Mouse (Mus musculus): ENCODE data around the gene Cib2. TPM values are rescaled to one million over a fixed set of nuclear protein-coding genes. Genes with fewer than 3 reads are reported as not detected.
"Not testable (repeated sequence)": the region's sequence is repeated elsewhere in the genome, so short reads cannot be mapped to it uniquely, and the experiment has no call there.

Gene Cib2
- polyA plus RNA-seq (2015; fragmentation: Nextera tagmentation; extraction: Ambion mirVana): 0.99 and 1.3 TPM in 2 replicates

- TF ChIP-seq CTCF (IDR thresholded peaks at IDR 0.05; ENCODE audit: low read depth): peak; percentile 55
- no peak for TF ChIP-seq EP300 (IDR thresholded peaks at IDR 0.05; ENCODE audit: low read depth)
- Histone ChIP-seq H3K4me1 (ENCODE audit: insufficient read depth) (peaks cover 14% of the 10 kb centered on the region), H3K27me3 (ENCODE audit: insufficient read depth, low read length) (0 out of 2 replicates have a peak, but pooled peaks cover 7% of the 10 kb centered on the region), H3K27ac (ENCODE audit: low read depth) (no peak within 1 kb of the TSS), H3K4me2 (ENCODE audit: low read depth, low read length) (peak within 1 kb of the TSS; percentile 94), H3K36me3 (replicated peaks; ENCODE audit: insufficient read depth, low read length) (no peaks in the 10 kb centered on the region), H3K9ac (replicated peaks) (peak within 1 kb of the TSS; percentile 53; the same call in 1 of the 2 replicates), H3K4me3 (ENCODE audit: low read depth, low read length) (peak within 1 kb of the TSS; percentile 63), H3K9me3 (ENCODE audit: low read length) (no peaks in the 10 kb centered on the region)
- DNase-seq (peak; percentile 90), ATAC-seq (peak; percentile 98)
- 2% methylated on average over 49 of the region's 54 CpGs for WGBS (ENCODE audit: insufficient replicate concordance)
These were observed at the start of gene Cib2 for GRCm38 (mm10) chr9:54559771-54560471. Gene Cib2 (minus strand): TSS chr9:54560218.

DNA sequence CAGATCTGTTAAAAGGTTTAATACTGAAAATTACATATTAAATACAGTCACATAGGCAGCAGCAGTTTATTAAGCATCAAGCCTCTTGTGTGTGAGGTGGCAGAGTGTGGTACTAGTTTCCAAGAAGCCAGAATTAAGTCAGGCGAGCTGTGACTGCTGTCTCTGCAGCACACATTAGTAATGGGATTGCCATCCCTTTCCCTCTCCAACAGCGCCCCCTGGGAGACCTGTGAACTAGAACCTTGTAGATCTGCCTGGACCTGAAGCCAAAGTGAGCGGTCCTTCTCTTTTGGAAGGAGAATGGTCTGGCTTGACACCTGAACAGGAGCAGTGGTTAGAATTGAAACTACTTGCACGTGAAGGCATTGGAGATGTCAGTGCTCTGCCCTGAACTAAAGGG, 44.9 kb upstream of the Cib2 start:
- no peak overlapping the region for H3K9ac ChIP-seq (replicated peaks)
- H3K9me3 ChIP-seq (ENCODE audit: low read length): no peaks in the 10 kb centered on the region
- no peak overlapping the region for H3K4me3 ChIP-seq (ENCODE audit: low read depth, low read length)
- no peaks in the 10 kb centered on the region for H3K4me1 ChIP-seq (ENCODE audit: insufficient read depth)
- no peak overlapping the region for H3K4me2 ChIP-seq (ENCODE audit: low read depth, low read length)
- ATAC-seq (0 out of 2 replicates have a peak, but pooled peaks have one; percentile 40), DNase-seq (peak; percentile 80)
- peaks cover 38% of the 10 kb centered on the region for H3K36me3 ChIP-seq (replicated peaks; ENCODE audit: insufficient read depth, low read length)
- WGBS (ENCODE audit: insufficient replicate concordance): 60% methylated on average over 4 of the region's 4 CpGs
- H3K27ac ChIP-seq (ENCODE audit: low read depth): no peak overlapping the region
- H3K27me3 ChIP-seq (ENCODE audit: insufficient read depth, low read length): no peaks in the 10 kb centered on the region
- TF ChIP-seq EP300 (IDR thresholded peaks at IDR 0.05; ENCODE audit: low read depth) (no peak), CTCF (IDR thresholded peaks at IDR 0.05; ENCODE audit: low read depth) (peak; percentile 73)

GRCm38 (mm10) chr9:54604131-54604654, 44.2 kb upstream of the Cib2 start:
- H3K9ac ChIP-seq (replicated peaks): no peak overlapping the region
- H3K36me3 ChIP-seq (replicated peaks; ENCODE audit: insufficient read depth, low read length): peaks cover 45% of the 10 kb centered on the region
- ATAC-seq (no peak), DNase-seq (no peak)
- no peaks in the 10 kb centered on the region for H3K9me3 ChIP-seq (ENCODE audit: low read length)
- WGBS (ENCODE audit: insufficient replicate concordance): 82% methylated on average over 5 of the region's 5 CpGs
- no peaks in the 10 kb centered on the region for H3K27me3 ChIP-seq (ENCODE audit: insufficient read depth, low read length)
- no peak overlapping the region for H3K4me3 ChIP-seq (ENCODE audit: low read depth, low read length)
- H3K27ac ChIP-seq (ENCODE audit: low read depth): no peak overlapping the region
- H3K4me1 ChIP-seq (ENCODE audit: insufficient read depth): no peaks in the 10 kb centered on the region
- H3K4me2 ChIP-seq (ENCODE audit: low read depth, low read length): no peak overlapping the region
- TF ChIP-seq CTCF (IDR thresholded peaks at IDR 0.05; ENCODE audit: low read depth) (no peak), EP300 (IDR thresholded peaks at IDR 0.05; ENCODE audit: low read depth) (no peak)

DNA sequence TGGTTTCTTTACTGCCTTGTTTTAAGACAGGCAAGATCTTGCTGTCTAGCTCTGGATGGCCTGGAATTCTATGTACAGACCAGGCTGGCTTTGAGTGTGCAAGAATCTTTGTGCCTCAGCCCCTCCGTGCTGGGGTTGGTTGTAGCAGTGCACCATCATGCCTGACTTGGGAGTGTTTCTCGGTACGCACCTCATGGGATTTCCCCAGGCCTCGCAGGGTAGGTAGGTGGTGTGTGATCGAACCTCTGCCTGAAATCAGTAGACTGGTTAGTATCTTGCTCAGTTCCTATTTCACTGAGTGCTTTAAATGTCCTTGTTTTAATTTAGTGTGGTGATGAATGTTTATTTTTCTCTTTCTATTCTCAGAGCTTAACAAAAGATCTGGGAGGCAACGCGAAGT, 42.9 kb upstream of the Cib2 start:
- Histone ChIP-seq H3K4me3 (ENCODE audit: low read depth, low read length) (no peak overlapping the region), H3K36me3 (replicated peaks; ENCODE audit: insufficient read depth, low read length) (peaks cover 57% of the 10 kb centered on the region), H3K9ac (replicated peaks) (no peak overlapping the region), H3K9me3 (ENCODE audit: low read length) (no peaks in the 10 kb centered on the region), H3K4me1 (ENCODE audit: insufficient read depth) (no peaks in the 10 kb centered on the region), H3K4me2 (ENCODE audit: low read depth, low read length) (no peak overlapping the region), H3K27me3 (ENCODE audit: insufficient read depth, low read length) (no peaks in the 10 kb centered on the region), H3K27ac (ENCODE audit: low read depth) (no peak overlapping the region)
- ATAC-seq (no peak), DNase-seq (no peak)
- 85% methylated on average over 7 of the region's 7 CpGs for WGBS (ENCODE audit: insufficient replicate concordance)
- TF ChIP-seq EP300 (IDR thresholded peaks at IDR 0.05; ENCODE audit: low read depth) (no peak), CTCF (IDR thresholded peaks at IDR 0.05; ENCODE audit: low read depth) (no peak)

GRCm38 (mm10) chr9:54602386-54602785, 42.4 kb upstream of the Cib2 start:
- ATAC-seq (no peak), DNase-seq (no peak)
- Histone ChIP-seq H3K36me3 (replicated peaks; ENCODE audit: insufficient read depth, low read length) (peaks cover 57% of the 10 kb centered on the region), H3K4me3 (ENCODE audit: low read depth, low read length) (no peak overlapping the region), H3K4me2 (ENCODE audit: low read depth, low read length) (no peak overlapping the region), H3K4me1 (ENCODE audit: insufficient read depth) (no peaks in the 10 kb centered on the region), H3K9me3 (ENCODE audit: low read length) (no peaks in the 10 kb centered on the region), H3K9ac (replicated peaks) (no peak overlapping the region), H3K27me3 (ENCODE audit: insufficient read depth, low read length) (no peaks in the 10 kb centered on the region), H3K27ac (ENCODE audit: low read depth) (no peak overlapping the region)
- TF ChIP-seq CTCF (IDR thresholded peaks at IDR 0.05; ENCODE audit: low read depth) (no peak), EP300 (IDR thresholded peaks at IDR 0.05; ENCODE audit: low read depth) (no peak)
- WGBS (ENCODE audit: insufficient replicate concordance): 78% methylated on average over 2 of the region's 2 CpGs

DNA sequence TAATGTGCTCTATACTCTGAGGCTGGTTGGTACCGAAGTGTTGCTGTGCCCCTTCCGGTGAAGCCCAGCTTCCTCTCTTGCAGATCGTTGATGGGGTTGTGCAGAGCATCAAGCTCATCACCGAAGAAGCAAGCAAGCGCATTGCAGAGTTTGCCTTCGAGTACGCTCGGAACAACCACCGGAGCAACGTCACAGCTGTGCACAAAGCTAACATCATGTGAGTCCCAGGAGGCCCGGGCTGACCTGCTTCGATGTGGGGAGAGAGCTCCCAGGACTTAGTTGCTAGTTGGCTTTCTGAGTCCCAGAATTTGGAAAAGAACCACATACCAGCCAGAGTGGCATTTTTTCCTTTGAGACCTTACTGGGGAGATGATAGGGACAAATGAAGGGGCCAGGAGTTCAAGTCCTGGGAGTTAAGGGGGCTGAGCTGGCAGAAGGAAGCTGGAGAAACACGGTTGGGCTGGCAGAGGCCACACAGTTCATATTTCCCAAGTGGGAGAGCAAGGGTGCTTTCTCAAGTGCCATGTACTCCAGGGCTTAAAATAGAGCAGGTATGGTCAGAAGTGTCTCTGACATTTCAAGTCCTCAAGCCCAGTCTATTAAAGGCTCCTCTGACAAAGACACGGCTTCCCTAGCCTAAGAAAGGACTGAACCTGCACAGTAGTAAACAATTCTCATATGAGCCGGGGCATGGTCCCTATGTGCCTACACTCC, 36.9 kb upstream of the Cib2 start:
- DNase-seq: no peak
- no peaks in the 10 kb centered on the region for H3K27me3 ChIP-seq (ENCODE audit: insufficient read depth, low read length)

GRCm38 (mm10) chr9:54593652-54594051, 33.6 kb upstream of the Cib2 start:
- H3K36me3 ChIP-seq (replicated peaks; ENCODE audit: insufficient read depth, low read length): peaks cover 63% of the 10 kb centered on the region
- WGBS (ENCODE audit: insufficient replicate concordance): 89% methylated on average over 4 of the region's 4 CpGs
- not testable (repeated sequence) for H3K9me3 ChIP-seq (ENCODE audit: low read length); H3K4me3 ChIP-seq (ENCODE audit: low read depth, low read length); H3K27me3 ChIP-seq (ENCODE audit: insufficient read depth, low read length); DNase-seq; H3K4me2 ChIP-seq (ENCODE audit: low read depth, low read length); H3K27ac ChIP-seq (ENCODE audit: low read depth); H3K9ac ChIP-seq (replicated peaks); H3K4me1 ChIP-seq (ENCODE audit: insufficient read depth)
- peak; percentile 40; the same call in 1 of the 2 replicates for ATAC-seq

More for the DNA sequence above, 36.9 kb upstream of the Cib2 start:
- H3K9me3 ChIP-seq (ENCODE audit: low read length): no peaks in the 10 kb centered on the region
- H3K9ac ChIP-seq (replicated peaks): no peak overlapping the region
- no peaks in the 10 kb centered on the region for H3K4me1 ChIP-seq (ENCODE audit: insufficient read depth)
- peaks cover 73% of the 10 kb centered on the region for H3K36me3 ChIP-seq (replicated peaks; ENCODE audit: insufficient read depth, low read length)
- no peak overlapping the region for H3K4me3 ChIP-seq (ENCODE audit: low read depth, low read length)
- no peak for ATAC-seq
- 89% methylated on average over 15 of the region's 15 CpGs for WGBS (ENCODE audit: insufficient replicate concordance)
- no peak overlapping the region for H3K4me2 ChIP-seq (ENCODE audit: low read depth, low read length)
- H3K27ac ChIP-seq (ENCODE audit: low read depth): no peak overlapping the region
- no peak for TF ChIP-seq EP300 (IDR thresholded peaks at IDR 0.05; ENCODE audit: low read depth)
- no peak for TF ChIP-seq CTCF (IDR thresholded peaks at IDR 0.05; ENCODE audit: low read depth)
